Mouse (Mus musculus): ENCODE measurements around the gene Creb3l1.
A peak's percentile ranks its signal among the peaks of the same experiment; 100 is the strongest.

The Creb3l1 gene

DNA sequence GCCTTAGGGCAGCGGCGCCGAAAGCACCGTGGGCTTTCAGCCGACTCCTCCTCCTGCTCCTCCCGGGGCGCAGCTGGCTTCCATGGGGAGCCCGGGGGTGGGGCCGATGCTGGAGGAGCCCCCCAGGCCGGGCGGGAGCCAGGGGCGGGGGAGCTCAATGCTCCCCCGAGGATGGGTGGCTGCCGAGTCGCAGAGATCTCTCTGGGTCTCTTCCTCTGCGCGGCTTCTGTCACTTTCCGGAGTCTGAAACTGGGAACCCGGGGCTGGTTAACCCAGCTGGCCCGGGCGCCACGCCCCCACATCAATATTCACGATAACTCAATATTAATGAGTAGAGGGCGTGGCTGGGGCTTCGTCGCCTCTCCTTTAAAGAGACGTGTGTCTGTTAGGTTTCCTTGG is at the start of gene Creb3l1:
Gene Creb3l1 (minus strand): TSS at position 229 of the 399 bp plus-strand sequence.
- DNase-seq = peak; percentile 91

DNA sequence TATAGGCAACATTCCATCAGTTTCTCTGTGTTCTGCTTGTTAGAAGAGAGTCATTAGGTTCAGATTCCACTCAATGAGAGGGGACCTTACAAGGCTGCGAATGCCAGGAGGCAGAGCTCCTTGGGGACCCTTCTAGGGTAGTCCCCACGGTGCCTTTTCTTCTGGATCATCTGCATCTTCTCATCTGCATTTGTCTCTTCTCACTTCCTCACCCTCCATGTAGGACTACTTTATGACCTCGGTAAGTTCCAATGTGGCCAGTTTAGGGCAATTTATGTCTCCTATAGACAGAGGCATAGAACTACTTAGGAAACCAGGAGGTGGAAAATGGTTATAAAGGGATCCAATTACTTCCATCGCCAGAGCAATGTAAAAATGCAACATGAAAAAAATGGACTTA is 46.8 kb upstream of the Creb3l1 start:
- no peak for DNase-seq

DNA sequence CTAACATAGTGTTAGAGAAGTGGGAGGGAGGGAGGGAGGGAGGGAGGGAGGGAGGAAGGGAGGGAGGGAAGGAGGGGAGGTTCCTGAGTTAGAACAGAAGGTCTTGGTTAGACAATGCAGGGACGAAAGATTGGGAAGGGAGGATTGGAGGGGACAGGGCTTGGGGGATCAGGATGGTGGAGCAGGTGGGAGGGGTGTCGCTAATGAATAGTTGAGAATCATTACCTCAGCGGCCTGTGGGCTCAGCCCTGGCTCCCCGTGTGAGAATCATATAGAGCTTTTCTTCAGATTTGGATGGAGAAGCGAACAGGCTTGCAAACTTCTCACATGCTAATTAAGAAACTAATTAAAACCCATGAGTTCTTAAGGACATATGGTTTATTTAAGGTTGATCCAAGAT is 45.3 kb upstream of the Creb3l1 start:
- no peak for DNase-seq

DNA sequence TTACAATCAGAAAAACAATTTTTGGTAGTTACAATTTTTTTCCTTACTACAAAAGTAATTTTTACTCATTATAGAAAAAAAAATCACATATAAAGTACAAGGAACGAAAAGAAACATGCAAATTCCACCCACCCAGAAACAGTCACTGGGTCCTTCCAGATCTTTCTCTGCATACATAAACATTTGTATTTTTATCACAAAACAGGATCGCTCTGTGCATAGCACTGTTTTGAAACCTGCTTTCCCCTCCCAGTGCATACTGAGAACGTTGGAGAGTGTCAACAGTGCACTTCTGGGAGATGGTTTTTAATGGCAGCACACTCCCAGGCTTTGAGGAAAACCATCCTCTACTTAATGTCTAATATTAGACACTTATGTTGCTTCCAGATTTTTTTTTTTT is 43.3 kb upstream of the Creb3l1 start:
- no peak for DNase-seq

DNA sequence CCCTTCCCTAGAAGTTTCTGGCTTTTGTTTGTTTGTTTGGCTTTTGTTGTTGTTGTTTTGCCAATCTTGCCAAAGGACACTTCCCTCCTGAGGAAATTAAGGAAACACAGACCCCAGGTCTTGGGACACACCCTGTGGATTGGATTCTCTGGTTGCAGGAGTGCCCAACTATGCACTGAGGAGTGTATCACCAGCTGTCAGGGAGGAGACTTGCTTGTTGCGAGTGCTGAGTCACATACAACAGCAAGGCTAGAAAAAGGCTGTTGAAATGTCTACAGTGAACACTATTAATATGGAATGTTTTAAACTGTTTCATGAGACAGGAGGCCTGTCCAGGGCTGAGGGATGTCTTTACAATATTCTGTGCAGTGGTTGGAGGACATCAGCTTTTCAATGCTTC is 42.6 kb upstream of the Creb3l1 start:
- DNase-seq = no peak

DNA sequence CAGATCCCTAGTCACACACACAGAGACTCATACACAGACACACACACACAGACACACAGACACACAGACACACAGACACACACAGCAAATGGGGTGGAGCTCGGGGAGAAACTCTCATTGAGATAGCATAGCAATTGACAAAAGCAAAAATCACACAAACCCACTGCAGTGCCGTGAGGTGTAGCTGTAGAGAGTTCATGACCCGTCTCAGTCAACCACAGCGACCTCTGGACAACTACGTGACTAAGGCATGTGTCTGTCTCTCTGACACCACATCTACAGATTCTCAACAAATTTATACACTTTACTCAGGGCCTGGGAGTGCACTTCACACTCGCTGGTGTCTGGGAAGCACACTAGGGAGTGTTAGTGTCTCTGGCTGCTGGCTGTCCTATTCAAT is 41.6 kb upstream of the Creb3l1 start:
- no peak for DNase-seq

DNA sequence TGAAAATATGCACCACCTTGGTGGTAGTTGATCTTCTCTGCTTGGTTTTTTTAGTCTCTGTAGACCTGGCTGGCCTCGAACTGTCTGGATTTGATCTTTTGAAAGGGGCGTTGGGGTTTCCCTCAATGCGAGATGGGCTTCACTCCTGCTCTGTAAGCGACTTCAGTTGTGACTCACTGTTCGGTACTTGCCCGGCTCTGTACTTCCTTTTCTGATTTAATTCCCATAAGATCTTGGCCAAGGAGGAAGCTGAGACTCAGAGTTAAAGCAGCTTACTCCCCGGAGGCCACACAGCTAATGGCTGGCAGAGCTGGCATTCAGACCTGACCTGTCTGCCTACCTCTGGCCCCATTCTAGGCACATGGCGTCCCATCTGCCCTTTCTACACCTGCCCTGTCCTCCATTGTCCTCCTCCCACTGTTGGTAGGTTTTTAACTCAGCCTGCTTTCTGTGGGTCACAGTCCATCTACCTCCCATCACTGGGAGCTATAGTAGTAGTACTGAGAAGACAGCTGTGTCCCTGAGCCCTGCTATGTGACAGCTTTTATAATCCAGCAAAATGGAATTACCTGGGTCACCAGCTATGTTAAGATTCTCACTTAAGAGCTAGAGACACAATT is 41.1 kb upstream of the Creb3l1 start:
- DNase-seq = no peak

DNA sequence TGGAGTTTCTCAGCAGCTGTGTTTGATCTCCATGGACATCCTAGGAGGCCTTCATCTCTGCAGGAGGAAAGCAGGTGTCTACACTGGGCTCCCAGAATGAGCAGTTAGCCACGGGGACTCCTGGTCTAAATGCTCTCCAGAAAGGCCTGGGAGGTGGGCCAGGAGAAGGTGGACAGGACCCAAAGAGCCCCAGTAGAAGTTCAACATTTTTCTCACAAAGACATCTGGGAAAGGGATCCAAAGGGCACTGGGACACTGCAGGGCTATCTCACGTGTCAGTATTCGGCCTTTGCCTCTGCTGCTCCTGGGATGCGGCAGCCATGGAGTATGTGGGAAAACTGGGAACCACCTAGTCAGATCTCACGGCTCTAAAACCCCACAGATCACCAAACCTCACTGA is 38.8 kb upstream of the Creb3l1 start:
- no peak for DNase-seq

DNA sequence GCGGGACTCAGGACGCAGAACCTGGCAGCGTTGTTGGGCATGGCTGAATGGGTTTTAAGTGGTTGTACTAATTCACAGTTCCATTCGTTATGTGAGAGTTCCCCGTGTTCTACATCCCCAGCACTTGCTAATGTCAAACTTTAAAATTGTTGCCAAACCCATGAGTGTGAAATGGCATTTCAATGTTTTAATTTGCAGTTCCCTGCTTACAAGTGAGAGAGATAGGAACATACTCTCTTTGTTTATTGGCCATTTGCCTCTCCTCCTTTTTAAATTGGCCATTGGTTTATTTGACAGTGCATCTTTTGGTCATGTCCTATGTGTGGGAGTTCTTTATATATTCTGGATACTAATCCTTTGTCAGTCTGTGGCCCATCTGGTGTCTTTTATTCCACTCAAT is 37.0 kb upstream of the Creb3l1 start:
- DNase-seq = no peak

DNA sequence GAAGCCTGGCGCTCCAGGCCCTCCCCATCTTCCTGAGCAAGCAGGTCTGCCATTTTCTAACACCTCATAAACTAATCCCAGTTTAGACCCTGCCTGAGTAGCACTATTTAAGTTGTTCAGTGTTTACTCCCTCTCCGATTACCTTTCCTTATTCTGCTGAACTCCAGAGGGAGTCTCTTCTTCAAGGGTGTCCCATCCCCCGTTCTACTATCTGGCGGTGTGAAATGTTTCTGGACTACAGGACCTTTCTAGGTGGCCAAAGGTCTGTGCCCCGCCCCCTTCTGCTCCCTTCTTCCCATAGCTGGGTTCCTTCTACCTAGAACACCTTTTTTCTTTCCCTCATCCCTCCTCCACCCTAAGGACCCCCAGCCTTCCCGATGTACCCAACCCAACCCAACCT is 36.0 kb upstream of the Creb3l1 start:
- no peak for DNase-seq

DNA sequence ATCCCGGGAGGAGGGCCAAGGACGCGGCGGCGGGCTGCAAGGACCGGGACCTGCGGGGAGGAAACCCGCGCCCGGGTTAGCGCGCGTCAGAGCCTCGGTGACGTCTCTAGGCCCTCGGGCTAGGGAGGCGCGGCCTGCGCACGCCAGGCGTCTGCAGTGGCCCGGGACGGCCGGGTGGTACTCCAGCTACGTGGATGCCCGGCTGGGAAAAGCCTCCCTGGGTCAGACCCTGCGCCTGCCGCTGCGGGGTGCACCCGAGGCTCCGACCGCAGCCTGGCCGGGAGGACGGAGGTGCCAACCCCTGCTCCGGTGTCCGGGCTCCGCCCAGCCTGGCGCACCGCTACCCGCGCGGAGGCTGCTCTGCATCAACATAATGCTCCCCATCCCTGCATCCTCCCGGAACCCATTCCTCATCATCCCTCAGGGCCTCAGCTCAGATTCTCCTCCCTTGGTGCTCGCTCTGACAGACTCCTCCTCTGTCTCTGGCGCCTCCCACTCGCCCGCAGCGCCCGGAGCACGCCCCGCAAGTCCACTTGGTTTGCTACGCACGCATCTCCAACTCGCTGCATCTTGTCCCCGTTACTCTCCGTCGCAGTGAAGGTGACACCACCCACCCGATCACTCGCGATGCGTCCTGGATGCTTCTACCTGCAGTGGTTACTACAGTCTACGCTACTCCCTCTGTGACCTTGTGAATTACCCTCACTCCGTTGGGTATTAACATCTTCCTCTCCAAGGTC is 35.3 kb upstream of the Creb3l1 start:
- DNase-seq = peak; percentile 54

DNA sequence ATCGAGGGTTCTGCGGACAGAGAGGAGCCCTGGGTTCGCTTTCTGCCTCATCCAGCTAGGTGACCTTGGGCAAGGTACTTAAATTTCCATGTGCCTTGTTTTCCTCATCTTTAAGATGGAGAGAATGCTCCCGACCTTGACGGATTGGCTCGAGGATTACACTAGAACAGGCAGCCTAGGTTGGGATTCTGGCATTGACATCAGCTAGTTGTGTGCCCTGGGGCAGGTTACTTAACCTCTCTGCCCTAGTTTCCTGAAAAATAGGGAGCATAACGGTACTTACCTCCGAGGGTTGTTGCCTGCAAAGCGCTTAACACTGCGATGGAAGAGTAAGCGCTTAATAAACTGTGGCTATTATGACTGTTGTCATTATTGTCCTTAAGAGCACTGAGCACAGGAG is 34.6 kb upstream of the Creb3l1 start:
- DNase-seq = no peak

DNA sequence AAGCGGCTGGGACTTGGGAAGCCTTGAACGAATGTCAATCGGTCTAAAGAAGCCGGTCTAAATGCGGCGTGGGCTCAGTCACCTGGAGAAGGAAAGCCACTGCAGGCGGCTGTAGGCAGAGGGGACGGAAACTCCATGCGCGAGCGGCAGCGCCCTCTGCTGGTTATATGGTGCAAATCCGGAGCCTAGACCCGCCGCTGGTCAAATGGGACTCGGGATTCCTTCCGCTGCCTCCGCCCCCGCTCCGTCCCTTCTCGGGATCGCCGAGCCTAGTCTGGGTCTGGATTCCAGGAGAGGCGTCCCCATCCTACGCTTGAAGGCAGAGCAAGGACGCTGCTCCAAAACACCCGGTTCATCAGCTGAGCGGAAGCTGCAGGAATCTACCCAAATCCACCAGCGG is 34.2 kb upstream of the Creb3l1 start:
- peak; percentile 92 for DNase-seq

DNA sequence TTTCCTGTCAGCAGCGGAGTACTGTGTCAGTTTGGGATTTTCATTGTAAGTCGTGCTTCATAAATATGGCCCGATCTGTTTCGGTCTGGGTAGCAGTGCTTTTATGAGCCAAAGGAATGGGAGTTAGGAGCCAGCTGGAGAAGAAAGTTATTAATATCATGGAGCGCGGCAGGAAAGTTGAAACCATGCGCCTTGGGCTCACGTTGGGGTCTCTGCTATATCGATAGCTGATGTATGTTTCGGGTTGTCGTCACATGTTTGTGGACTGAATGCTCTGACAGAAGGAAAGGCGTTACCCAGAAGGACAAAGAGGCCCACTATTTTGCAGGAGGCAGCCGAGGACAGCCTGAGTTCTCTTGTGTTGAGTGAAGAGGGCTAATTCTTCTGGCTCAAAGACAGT is 32.5 kb upstream of the Creb3l1 start:
- DNase-seq = no peak

DNA sequence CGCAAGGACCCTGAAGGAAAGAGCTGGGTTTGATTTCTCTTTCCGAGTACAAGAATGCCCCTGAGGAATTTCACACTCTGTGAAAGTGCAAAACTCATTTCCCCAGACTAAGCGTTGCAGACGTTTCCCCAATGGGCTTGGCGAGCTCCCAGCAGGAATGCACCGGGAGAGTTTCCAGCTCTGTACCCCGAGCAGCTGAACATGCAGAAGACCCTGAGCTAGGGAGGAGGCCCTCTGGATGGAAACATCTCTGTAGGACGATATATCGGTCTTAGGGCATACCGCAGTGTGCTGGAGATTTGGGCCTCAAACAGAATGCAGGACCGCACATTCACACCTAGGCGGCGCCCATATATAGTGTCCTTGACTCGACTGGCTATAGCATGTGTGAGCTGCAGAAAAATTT is 31.5 kb upstream of the Creb3l1 start:
- peak; percentile 76 for DNase-seq

DNA sequence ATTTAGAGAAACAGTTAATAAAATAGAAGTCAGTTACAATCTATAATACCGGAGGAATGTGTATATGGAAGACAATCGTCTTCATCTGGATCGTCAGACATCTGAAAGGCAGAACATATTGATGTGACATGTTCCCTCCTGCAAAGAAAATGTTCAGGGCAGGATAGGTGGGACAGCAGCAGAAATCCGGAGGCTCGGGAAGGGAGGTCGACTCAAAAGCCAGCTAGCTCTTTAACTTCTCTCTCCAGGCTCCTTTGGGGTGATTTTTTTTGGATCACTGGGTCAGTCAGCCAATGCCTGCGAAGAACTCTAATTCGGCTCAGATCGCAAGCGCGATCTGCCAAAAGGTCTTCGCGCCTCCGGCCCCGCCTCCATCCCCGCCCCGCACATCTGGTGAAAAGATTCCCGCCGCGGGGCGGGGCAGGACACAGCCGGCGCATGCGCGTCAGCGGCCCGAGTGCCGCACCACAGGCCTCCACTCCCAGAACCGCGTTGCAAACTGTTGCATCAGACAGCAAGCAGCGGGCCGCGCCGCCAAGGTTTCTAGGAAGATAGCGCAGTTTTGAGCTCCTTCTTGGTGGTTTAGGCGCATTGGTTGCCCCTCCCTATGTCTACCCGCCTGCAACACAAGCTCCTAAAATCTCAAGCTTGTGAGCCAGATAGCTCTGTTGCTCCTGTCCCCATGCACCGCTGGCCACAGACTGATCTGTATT is 31.0 kb upstream of the Creb3l1 start:
- DNase-seq = peak; percentile 93

DNA sequence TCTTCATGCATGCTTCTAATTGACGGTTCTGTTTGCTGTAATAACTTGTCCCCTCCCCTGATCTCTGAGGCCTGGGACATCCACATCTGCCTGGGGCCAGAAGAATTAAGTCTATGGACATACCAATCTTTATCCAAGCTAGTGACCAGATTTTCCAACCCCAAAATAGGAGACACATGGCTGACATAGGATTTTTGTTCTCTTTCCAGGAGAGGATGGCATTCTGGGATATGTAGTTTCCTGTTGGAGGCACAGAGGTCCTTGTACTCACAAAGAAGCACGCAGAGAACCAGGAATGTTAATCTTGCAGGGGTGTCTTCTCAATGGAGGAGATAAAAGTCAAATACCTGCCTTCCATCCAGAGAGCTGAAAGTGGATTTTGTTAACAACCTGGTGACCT is 28.5 kb upstream of the Creb3l1 start:
- DNase-seq = no peak

DNA sequence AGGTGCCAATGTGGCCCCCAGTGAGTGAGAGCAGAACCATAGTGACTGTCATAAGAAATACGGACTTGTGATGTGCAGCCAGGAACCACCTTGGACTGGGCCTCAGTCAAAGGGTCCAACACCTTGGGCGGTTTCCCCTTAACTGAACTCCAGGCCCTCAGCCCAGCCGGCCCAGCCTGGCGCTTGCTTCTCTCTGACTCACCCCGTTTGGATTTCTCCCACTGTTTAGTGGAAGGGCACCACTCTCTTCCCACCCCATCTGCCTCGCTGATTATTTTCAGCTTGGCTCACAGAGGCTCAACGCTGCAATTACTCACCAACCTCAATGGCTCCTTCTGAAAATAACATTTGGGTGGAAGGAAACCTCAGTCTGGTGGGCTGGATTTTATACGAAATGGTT is 27.9 kb upstream of the Creb3l1 start:
- DNase-seq = no peak

DNA sequence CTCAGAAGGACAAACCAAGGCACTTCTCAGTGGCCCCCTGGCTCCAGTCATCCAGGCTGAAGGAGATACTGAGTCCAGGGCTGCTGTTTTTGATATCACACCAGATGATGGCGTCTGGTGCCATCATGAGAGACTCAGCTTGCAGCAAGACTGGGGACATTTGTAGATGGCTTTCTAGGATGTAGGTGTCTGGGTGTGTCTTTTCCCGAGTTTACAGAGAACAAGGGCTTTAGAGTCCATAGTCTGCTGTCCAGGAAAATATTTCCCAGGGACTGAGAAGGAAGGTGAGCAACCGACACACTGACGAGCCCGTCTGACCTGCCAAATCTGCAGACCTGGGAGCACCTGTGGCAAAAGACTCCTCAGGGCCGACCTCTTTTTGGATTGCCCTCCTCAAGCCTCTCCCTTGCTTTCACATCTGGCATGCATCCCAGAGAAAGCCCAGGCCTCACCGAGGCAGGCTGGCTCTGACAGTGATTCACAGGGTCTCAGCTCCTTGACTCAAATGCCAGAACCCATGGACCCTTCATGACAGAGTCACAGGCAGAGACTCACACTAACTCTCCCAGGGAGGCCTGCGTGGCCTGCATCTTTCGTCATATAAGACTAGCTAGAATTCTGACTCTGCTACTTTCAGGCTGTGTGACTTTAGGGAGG is 23.9 kb upstream of the Creb3l1 start:
- no peak for DNase-seq

DNA sequence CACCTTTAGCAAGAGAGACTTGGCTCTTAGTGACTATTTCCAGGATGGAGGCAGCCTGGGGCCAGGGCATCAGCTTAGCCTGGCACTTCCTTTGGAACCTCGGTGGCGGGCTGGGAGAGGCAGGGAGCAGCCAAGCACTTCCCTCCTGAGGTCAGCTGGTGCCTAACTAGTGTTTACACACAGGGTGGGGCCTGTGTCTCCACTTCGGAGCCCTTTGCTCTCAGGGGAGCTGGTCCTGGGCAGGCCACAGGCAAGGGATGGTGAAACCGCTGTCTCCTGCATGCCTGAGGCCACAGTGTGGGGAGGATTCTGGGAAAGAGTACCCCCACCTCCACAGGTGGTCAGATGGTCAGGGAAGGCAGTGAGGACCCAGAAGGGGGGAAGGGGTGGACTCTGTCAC is 23.3 kb upstream of the Creb3l1 start:
- DNase-seq = peak; percentile 38

DNA sequence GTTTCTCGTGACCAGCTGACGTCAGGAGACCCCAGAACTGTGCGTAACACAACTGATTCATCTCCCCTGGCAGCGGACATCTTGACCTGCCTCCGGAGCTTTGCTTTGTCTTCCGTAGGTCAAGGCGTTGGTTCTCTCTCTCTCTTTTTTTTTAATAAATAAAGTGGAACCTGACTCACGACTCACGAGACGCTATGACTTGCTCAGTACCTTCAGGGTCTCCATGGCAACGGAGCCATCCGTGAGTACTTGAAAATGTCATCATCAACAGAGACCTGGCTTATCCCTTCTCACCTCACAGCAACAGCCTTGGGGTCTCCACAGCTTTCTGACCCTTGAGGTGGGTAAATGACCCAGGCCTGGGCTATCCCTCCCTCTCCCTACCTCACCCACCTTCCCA is 19.0 kb upstream of the Creb3l1 start:
- no peak for DNase-seq

DNA sequence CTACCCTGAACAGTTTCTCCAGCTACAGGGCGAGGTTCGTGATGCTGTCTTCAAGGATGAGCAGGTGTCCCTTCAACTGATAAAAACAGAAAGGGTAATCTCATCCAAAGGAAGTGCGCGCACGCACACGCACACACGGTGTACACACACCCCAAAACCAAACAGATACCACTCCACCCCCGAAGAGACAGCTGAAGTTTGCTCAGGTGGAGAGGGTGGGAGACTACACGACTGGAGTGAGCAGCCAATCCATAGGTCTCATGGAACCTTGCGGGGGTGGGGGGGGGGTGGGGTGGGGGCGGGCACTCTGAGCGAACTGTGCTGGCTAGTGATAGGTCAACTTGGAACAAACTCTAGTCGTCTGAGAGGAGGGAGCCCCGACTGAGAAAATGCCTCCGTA is 17.2 kb upstream of the Creb3l1 start:
- DNase-seq = no peak

DNA sequence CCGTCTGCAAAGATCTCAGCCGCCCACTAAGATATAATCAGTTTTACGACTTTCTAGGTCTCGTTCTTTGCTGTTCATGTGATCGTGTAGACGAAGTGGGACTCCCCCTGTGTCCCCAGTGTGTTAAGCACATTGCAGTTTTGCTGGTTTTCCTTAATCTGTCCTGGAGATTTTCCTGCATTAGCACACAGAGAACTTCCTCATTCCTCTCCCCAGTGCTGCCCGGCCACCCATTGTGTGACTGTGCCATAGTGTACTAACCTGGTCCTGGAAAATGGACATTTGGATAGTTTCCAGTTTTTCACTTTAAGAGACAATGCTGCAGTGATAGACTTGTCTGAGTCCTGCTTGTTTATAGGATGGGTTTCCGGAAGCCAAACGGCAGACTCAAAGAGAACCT is 10.0 kb upstream of the Creb3l1 start:
- no peak for DNase-seq

DNA sequence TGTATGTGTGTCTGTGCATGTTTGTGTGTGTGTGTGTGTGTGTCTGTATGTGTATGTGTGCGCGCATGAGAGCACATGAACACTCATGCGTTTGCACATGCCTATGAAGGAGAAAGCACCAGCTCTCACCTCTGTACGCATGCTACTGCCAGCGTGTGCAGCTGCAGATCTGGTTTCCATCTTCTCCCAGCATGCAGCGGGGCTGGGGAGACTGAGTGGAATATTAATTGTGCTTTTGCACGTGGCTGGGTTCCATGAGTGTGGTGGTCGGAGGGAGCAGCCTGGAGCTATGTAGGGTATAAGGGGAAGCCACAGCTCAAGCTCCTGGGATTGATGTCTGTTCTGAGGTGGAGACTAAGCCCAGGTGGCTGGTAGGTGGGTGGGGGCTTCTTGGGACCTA is 6.3 kb upstream of the Creb3l1 start:
- DNase-seq = no peak

All from lung, postnatal 36 days (tissue).